Mouse (Mus musculus): Measurements from ENCODE around the gene Ankrd6.

Gene Ankrd6

DNA sequence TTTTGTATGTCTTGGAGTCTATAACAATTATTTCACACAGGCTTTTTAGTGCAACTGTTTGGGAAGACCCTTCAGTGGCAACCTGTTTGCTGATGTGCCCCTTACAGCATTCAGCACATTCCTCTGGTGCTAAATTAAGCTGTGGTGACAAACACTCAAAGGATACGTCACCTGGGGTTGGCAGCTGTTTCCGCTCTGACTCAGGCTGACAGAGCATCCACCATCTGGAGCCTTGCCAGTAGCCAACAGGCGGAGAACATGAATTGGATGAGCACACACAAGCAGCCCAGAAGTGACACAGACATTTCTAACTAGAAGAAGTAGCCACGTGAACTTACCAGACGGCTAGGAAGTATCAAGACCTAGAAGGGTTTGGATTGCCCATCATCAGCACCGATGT, 44.0 kb downstream of the Ankrd6 start:
- H3K4me3 ChIP-seq (replicated peaks; ENCODE audit: low read length): no peak overlapping the region
- H3K9me3 ChIP-seq (ENCODE audit: low read length): peaks cover 13% of the 10 kb centered on the region
- H3K27me3 ChIP-seq (ENCODE audit: insufficient read depth, low read length): no peaks in the 10 kb centered on the region
- TF ChIP-seq POU5F1 (IDR thresholded peaks at IDR 0.05; ENCODE audit: borderline replicate concordance, low read length) (no peak), NANOG (IDR thresholded peaks at IDR 0.05; ENCODE audit: borderline replicate concordance, low read length) (no peak), CTCF (conservative IDR thresholded peaks at IDR 0.05; ENCODE audit: low read length) (no peak)
- peaks cover 4% of the 10 kb centered on the region; the same call in 1 of the 2 replicates for H3K36me3 ChIP-seq (ENCODE audit: insufficient read depth, low read length)
- H3K4me1 ChIP-seq (replicated peaks; ENCODE audit: low read depth, low read length): peaks cover 22% of the 10 kb centered on the region

- peaks cover 22% of the 10 kb centered on the region for H3K4me1 ChIP-seq (replicated peaks; ENCODE audit: low read depth, low read length)
- peaks cover 13% of the 10 kb centered on the region for H3K9me3 ChIP-seq (ENCODE audit: low read length)
- H3K36me3 ChIP-seq (ENCODE audit: insufficient read depth, low read length): peaks cover 4% of the 10 kb centered on the region; the same call in 1 of the 2 replicates
- H3K27me3 ChIP-seq (ENCODE audit: insufficient read depth, low read length): no peaks in the 10 kb centered on the region
- TF ChIP-seq POU5F1 (IDR thresholded peaks at IDR 0.05; ENCODE audit: borderline replicate concordance, low read length) (no peak), CTCF (conservative IDR thresholded peaks at IDR 0.05; ENCODE audit: low read length) (no peak)
- no peak overlapping the region for H3K4me3 ChIP-seq (replicated peaks; ENCODE audit: low read length)
Measured at GRCm38 (mm10) chr4:32905913-32906312, 44.7 kb downstream of the Ankrd6 start.

DNA sequence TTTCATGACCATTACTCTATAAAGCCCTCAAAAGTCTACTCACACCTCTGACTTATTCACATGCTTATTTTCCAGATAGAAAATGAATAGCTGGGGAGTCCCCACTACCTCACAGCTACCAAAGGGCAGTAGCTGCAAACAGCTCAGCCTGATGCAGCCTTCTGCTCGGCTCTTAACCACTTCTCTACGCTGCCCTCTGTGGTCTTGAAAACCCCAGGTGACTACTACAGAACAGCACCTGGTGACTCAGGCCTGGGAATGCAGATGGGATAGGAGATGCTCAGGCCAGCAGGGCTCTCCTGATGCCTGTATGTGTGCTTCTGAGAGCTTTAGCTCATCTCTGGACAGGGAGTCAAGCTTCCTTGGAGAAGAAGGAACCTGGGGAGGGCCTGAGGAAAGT, 45.3 kb downstream of the Ankrd6 start:
- Histone ChIP-seq H3K36me3 (ENCODE audit: insufficient read depth, low read length) (peaks cover 4% of the 10 kb centered on the region; the same call in 1 of the 2 replicates), H3K27me3 (ENCODE audit: insufficient read depth, low read length) (no peaks in the 10 kb centered on the region), H3K4me1 (replicated peaks; ENCODE audit: low read depth, low read length) (peaks cover 22% of the 10 kb centered on the region), H3K4me3 (replicated peaks; ENCODE audit: low read length) (no peak overlapping the region), H3K9me3 (ENCODE audit: low read length) (peaks cover 13% of the 10 kb centered on the region)
- TF ChIP-seq POU5F1 (IDR thresholded peaks at IDR 0.05; ENCODE audit: borderline replicate concordance, low read length) (no peak), NANOG (IDR thresholded peaks at IDR 0.05; ENCODE audit: borderline replicate concordance, low read length) (no peak), CTCF (conservative IDR thresholded peaks at IDR 0.05; ENCODE audit: low read length) (no peak)

DNA sequence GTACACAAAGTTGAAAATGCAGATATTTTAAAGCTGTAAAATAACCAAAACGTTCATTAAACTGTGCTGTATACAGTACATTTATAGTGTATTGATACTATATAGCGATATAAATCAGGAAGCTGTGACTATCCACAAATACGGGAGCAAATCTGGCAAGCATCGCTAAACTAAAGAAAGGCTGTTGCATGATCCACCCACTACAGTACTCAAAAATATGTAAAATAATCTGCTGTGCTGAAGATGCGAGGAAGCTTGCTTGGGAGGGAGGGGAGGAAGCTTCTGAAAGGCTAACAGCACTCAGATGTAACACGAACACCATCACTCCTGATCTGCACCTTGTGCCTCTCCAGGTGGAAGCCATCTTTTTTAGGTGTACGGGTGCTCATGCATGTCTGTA, 46.8 kb downstream of the Ankrd6 start:
- Histone ChIP-seq H3K4me3 (replicated peaks; ENCODE audit: low read length) (no peak overlapping the region), H3K36me3 (ENCODE audit: insufficient read depth, low read length) (peaks cover 4% of the 10 kb centered on the region; the same call in 1 of the 2 replicates), H3K4me1 (replicated peaks; ENCODE audit: low read depth, low read length) (peaks cover 18% of the 10 kb centered on the region; the same call in 1 of the 2 replicates), H3K27me3 (ENCODE audit: insufficient read depth, low read length) (no peaks in the 10 kb centered on the region), H3K9me3 (ENCODE audit: low read length) (peaks cover 13% of the 10 kb centered on the region)
- TF ChIP-seq NANOG (IDR thresholded peaks at IDR 0.05; ENCODE audit: borderline replicate concordance, low read length): no peak

GRCm38 (mm10) chr4:32899051-32899450, 51.6 kb downstream of the Ankrd6 start:
- peaks cover 5% of the 10 kb centered on the region; the same call in 1 of the 2 replicates for H3K4me1 ChIP-seq (replicated peaks; ENCODE audit: low read depth, low read length)
- TF ChIP-seq POU5F1 (IDR thresholded peaks at IDR 0.05; ENCODE audit: borderline replicate concordance, low read length) (no peak), CTCF (conservative IDR thresholded peaks at IDR 0.05; ENCODE audit: low read length) (no peak), NANOG (IDR thresholded peaks at IDR 0.05; ENCODE audit: borderline replicate concordance, low read length) (no peak)
- peaks cover 22% of the 10 kb centered on the region for H3K9me3 ChIP-seq (ENCODE audit: low read length)
- no peak overlapping the region for H3K4me3 ChIP-seq (replicated peaks; ENCODE audit: low read length)
- H3K27me3 ChIP-seq (ENCODE audit: insufficient read depth, low read length): no peaks in the 10 kb centered on the region
- H3K36me3 ChIP-seq (ENCODE audit: insufficient read depth, low read length): peaks cover 22% of the 10 kb centered on the region

- Histone ChIP-seq H3K27me3 (ENCODE audit: insufficient read depth, low read length) (no peaks in the 10 kb centered on the region), H3K36me3 (ENCODE audit: insufficient read depth, low read length) (peaks cover 24% of the 10 kb centered on the region), H3K9me3 (ENCODE audit: low read length) (peaks cover 45% of the 10 kb centered on the region), H3K4me3 (replicated peaks; ENCODE audit: low read length) (no peak overlapping the region), H3K4me1 (replicated peaks; ENCODE audit: low read depth, low read length) (peaks cover 41% of the 10 kb centered on the region)
- TF ChIP-seq POU5F1 (IDR thresholded peaks at IDR 0.05; ENCODE audit: borderline replicate concordance, low read length): no peak
- TF ChIP-seq CTCF (conservative IDR thresholded peaks at IDR 0.05; ENCODE audit: low read length): no peak
- no peak for TF ChIP-seq NANOG (IDR thresholded peaks at IDR 0.05; ENCODE audit: borderline replicate concordance, low read length)
Measured at GRCm38 (mm10) chr4:32891341-32891740, 59.3 kb downstream of the Ankrd6 start.

DNA sequence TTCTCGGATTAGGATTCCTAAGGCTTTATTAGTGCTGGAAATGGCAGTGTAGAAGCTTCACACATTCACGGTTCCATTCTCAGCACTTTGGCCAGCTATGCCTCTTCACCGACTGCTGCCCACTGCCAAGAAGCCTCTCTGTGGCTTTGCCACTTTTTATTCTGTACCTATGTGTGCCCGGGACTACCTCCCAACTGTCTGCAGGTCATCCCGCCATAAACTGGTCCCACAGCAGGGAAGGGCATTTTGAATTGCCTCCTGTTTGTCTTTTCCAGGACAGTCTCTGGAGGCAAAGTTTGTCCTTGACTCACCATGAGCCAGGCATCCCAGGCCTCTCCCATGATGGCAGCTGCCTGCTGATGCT, 59.9 kb downstream of the Ankrd6 start:
- H3K4me1 ChIP-seq (replicated peaks; ENCODE audit: low read depth, low read length): peaks cover 41% of the 10 kb centered on the region
- TF ChIP-seq POU5F1 (IDR thresholded peaks at IDR 0.05; ENCODE audit: borderline replicate concordance, low read length) (no peak), CTCF (conservative IDR thresholded peaks at IDR 0.05; ENCODE audit: low read length) (no peak), NANOG (IDR thresholded peaks at IDR 0.05; ENCODE audit: borderline replicate concordance, low read length) (no peak)
- peaks cover 20% of the 10 kb centered on the region for H3K36me3 ChIP-seq (ENCODE audit: insufficient read depth, low read length)
- H3K27me3 ChIP-seq (ENCODE audit: insufficient read depth, low read length): no peaks in the 10 kb centered on the region
- H3K4me3 ChIP-seq (replicated peaks; ENCODE audit: low read length): no peak overlapping the region
- peaks cover 40% of the 10 kb centered on the region for H3K9me3 ChIP-seq (ENCODE audit: low read length)

- H3K36me3 ChIP-seq (ENCODE audit: insufficient read depth, low read length): peaks cover 19% of the 10 kb centered on the region
- H3K9me3 ChIP-seq (ENCODE audit: low read length): peaks cover 37% of the 10 kb centered on the region
- H3K4me1 ChIP-seq (replicated peaks; ENCODE audit: low read depth, low read length): peaks cover 41% of the 10 kb centered on the region
- H3K4me3 ChIP-seq (replicated peaks; ENCODE audit: low read length): no peak overlapping the region
- H3K27me3 ChIP-seq (ENCODE audit: insufficient read depth, low read length): no peaks in the 10 kb centered on the region
- no peak for TF ChIP-seq CTCF (conservative IDR thresholded peaks at IDR 0.05; ENCODE audit: low read length)
- no peak for TF ChIP-seq POU5F1 (IDR thresholded peaks at IDR 0.05; ENCODE audit: borderline replicate concordance, low read length)
- TF ChIP-seq NANOG (IDR thresholded peaks at IDR 0.05; ENCODE audit: borderline replicate concordance, low read length): no peak
Measured at GRCm38 (mm10) chr4:32889996-32890734, 60.5 kb downstream of the Ankrd6 start.

DNA sequence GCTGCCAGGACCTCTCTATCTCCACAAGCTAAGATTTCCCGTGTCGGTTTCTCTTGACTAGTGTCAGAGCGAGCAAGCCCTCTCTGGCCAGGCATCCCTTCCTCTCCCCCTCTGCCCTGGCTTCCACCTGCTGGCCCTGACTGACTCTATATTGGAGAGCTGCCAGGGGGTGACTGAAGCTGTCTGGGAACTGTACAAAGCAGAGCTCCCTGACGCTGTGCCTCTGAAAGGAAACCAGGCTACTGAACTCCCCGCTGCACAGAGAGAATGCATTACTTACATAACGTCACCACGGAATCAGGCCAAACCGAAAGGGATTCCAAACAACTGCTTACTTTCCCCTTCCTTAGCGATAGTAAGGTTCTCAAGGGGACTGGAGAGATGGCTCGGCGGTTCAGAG, 61.4 kb downstream of the Ankrd6 start:
- Histone ChIP-seq H3K9me3 (ENCODE audit: low read length) (peaks cover 28% of the 10 kb centered on the region), H3K4me3 (replicated peaks; ENCODE audit: low read length) (no peak overlapping the region), H3K27me3 (ENCODE audit: insufficient read depth, low read length) (no peaks in the 10 kb centered on the region), H3K4me1 (replicated peaks; ENCODE audit: low read depth, low read length) (peaks cover 41% of the 10 kb centered on the region), H3K36me3 (ENCODE audit: insufficient read depth, low read length) (peaks cover 11% of the 10 kb centered on the region)
- TF ChIP-seq CTCF (conservative IDR thresholded peaks at IDR 0.05; ENCODE audit: low read length) (no peak), POU5F1 (IDR thresholded peaks at IDR 0.05; ENCODE audit: borderline replicate concordance, low read length) (no peak), NANOG (IDR thresholded peaks at IDR 0.05; ENCODE audit: borderline replicate concordance, low read length) (no peak)

Data from E14TG2a.4 (cell line).